Comparison of ENCODE assay signal across 13 mouse cellular contexts in genomic region chr6:5594011-5594410, GRCm38 (mm10).
A peak's percentile ranks its signal among the peaks of the same experiment; 100 is the strongest.
DNase-seq lines count a peak whose midpoint lies in the region; ATAC-seq and TF ChIP-seq lines count a peak whose summit lies in the region.
"Had no signal": no experiment of that assay in that cellular context is flagged by ENCODE, and none has a peak within 500 bp of the region (broad histone marks: within the 10 kb centered on the region; RNA-seq: fewer than 3 reads in every experiment).

No protein-coding gene starts in this region.

- H3K9me3 ChIP-seq in forebrain, postnatal 0 days (ENCODE audit: low read length), result no peaks in the 10 kb centered on the region
- no peaks in the 10 kb centered on the region for H3K9me3 ChIP-seq in forebrain, embryonic 10.5 days
- H3K9me3 ChIP-seq in kidney, embryonic 16.5 days (ENCODE audit: low read length), result no peaks in the 10 kb centered on the region
- no peaks in the 10 kb centered on the region for H3K9me3 ChIP-seq in heart, postnatal 0 days (replicated peaks; ENCODE audit: control insufficient read depth, low read length)
- H3K9me3 ChIP-seq: megakaryocyte, embryonic 14.5 days had no signal

- H3K27ac ChIP-seq in forebrain, postnatal 0 days (ENCODE audit: low read depth, low read length), result no peak overlapping the region
- H3K27ac ChIP-seq in forebrain, embryonic 10.5 days, result no peak overlapping the region
- H3K27ac ChIP-seq in kidney, embryonic 16.5 days (ENCODE audit: low read length), result no peak overlapping the region
- no peak overlapping the region for H3K27ac ChIP-seq in heart, postnatal 0 days (ENCODE audit: low read depth)
- H3K27ac ChIP-seq in thymus, adult 2 months (ENCODE audit: control insufficient read depth, insufficient read depth, low read length), result no peak overlapping the region

- WGBS in forebrain, postnatal 0 days, result 79% methylated on average over 6 of the region's 6 CpGs
- 84% methylated on average over 6 of the region's 6 CpGs for WGBS in forebrain, embryonic 10.5 days
- 72% methylated on average over 6 of the region's 6 CpGs for WGBS in kidney, embryonic 16.5 days
- WGBS in heart, postnatal 0 days, result 12% methylated on average over 6 of the region's 6 CpGs
- WGBS in thymus, adult 2 months, result 87% methylated on average over 6 of the region's 6 CpGs

- no peak overlapping the region for H3K4me3 ChIP-seq in forebrain, postnatal 0 days (ENCODE audit: low read depth, low read length)
- no peak overlapping the region for H3K4me3 ChIP-seq in forebrain, embryonic 10.5 days
- H3K4me3 ChIP-seq in kidney, embryonic 16.5 days (ENCODE audit: low read length), result no peak overlapping the region
- H3K4me3 ChIP-seq in heart, postnatal 0 days (ENCODE audit: low read depth, low read length), result no peak overlapping the region
- no peak overlapping the region for H3K4me3 ChIP-seq in thymus, adult 2 months (ENCODE audit: control insufficient read depth, insufficient read depth, low read length)
- H3K4me3 ChIP-seq: erythroblast, embryonic 14.5 days; megakaryocyte, embryonic 14.5 days had no signal

- no peak for DNase-seq in forebrain, postnatal 0 days
- no peak for DNase-seq in forebrain, embryonic 10.5 days (ENCODE audit: extremely low spot score, low spot score)
- peak; percentile 6 for DNase-seq in kidney, adult 9 months
- DNase-seq in NIH3T3 (ENCODE audit: low read depth), result peak; percentile 42
- no peak for DNase-seq in heart, postnatal 0 days (ENCODE audit: low spot score)
- DNase-seq in urinary bladder, adult 18-20 months (ENCODE audit: low spot score in 2 of 2), result no peak
- DNase-seq in thymus, adult 2 months, result no peak
- DNase-seq: cerebellum, postnatal 36 days; thymus, postnatal 25 days had no signal

- H3K9ac ChIP-seq in forebrain, postnatal 0 days, result no peak overlapping the region
- H3K9ac ChIP-seq in kidney, embryonic 16.5 days (replicated peaks; ENCODE audit: low read length), result no peak overlapping the region
- H3K9ac ChIP-seq in heart, postnatal 0 days (replicated peaks; ENCODE audit: low read depth, low read length), result no peak overlapping the region

- ATAC-seq in forebrain, postnatal 0 days, result peak; percentile 62
- ATAC-seq in kidney, embryonic 16.5 days (ENCODE audit: low FRiP score, low TSS enrichment), result no peak
- peak; percentile 60 for ATAC-seq in heart, postnatal 0 days (ENCODE audit: insufficient read depth, low read depth)

- H3K27me3 ChIP-seq in forebrain, postnatal 0 days (ENCODE audit: insufficient read depth, low read length), result no peaks in the 10 kb centered on the region
- no peaks in the 10 kb centered on the region for H3K27me3 ChIP-seq in forebrain, embryonic 10.5 days (ENCODE audit: poor library complexity, severe bottlenecking)
- no peaks in the 10 kb centered on the region for H3K27me3 ChIP-seq in kidney, embryonic 16.5 days (ENCODE audit: insufficient read depth, low read length)
- no peaks in the 10 kb centered on the region for H3K27me3 ChIP-seq in heart, postnatal 0 days (ENCODE audit: control insufficient read depth, insufficient read depth, low read length)
- H3K27me3 ChIP-seq in thymus, adult 2 months (ENCODE audit: control insufficient read depth, insufficient read depth, low read length), result no peaks in the 10 kb centered on the region
- H3K27me3 ChIP-seq: megakaryocyte, embryonic 14.5 days had no signal

- no peaks in the 10 kb centered on the region for H3K36me3 ChIP-seq in forebrain, postnatal 0 days (ENCODE audit: insufficient read depth)
- H3K36me3 ChIP-seq in forebrain, embryonic 10.5 days (replicated peaks), result no peaks in the 10 kb centered on the region
- no peaks in the 10 kb centered on the region for H3K36me3 ChIP-seq in kidney, embryonic 16.5 days (ENCODE audit: insufficient read depth, low read length)
- H3K36me3 ChIP-seq in heart, postnatal 0 days (replicated peaks; ENCODE audit: control insufficient read depth, insufficient read depth, low read length), result no peaks in the 10 kb centered on the region
- no peaks in the 10 kb centered on the region for H3K36me3 ChIP-seq in thymus, adult 2 months (ENCODE audit: control insufficient read depth, insufficient read depth, low read length)

- TF ChIP-seq EP300 in heart, postnatal 0 days (IDR thresholded peaks at IDR 0.05; ENCODE audit: low read depth), result no peak

- no peak overlapping the region for H3K4me2 ChIP-seq in forebrain, postnatal 0 days (ENCODE audit: low read depth)
- H3K4me2 ChIP-seq in kidney, embryonic 16.5 days (replicated peaks; ENCODE audit: low read depth, low read length), result no peak overlapping the region
- H3K4me2 ChIP-seq in heart, postnatal 0 days (ENCODE audit: low read depth, low read length), result no peak overlapping the region
- H3K4me2 ChIP-seq: liver, embryonic 11.5 days had no signal

- no peaks in the 10 kb centered on the region for H3K4me1 ChIP-seq in forebrain, postnatal 0 days (ENCODE audit: insufficient read depth)
- 0 out of 2 replicates have a peak, but pooled peaks cover 4% of the 10 kb centered on the region for H3K4me1 ChIP-seq in forebrain, embryonic 10.5 days
- H3K4me1 ChIP-seq in kidney, embryonic 16.5 days (ENCODE audit: insufficient read depth, low read length), result no peaks in the 10 kb centered on the region
- no peaks in the 10 kb centered on the region for H3K4me1 ChIP-seq in heart, postnatal 0 days (ENCODE audit: control insufficient read depth, insufficient read depth)
- no peaks in the 10 kb centered on the region for H3K4me1 ChIP-seq in thymus, adult 2 months (replicated peaks; ENCODE audit: control insufficient read depth, insufficient read depth, low read length)
- H3K4me1 ChIP-seq: megakaryocyte, embryonic 14.5 days had no signal

- TF ChIP-seq POLR2A in thymus, adult 2 months (IDR thresholded peaks at IDR 0.05; ENCODE audit: control insufficient read depth, extremely low read depth, insufficient read depth, low read length, poor library complexity), result no peak

- TF ChIP-seq CTCF in forebrain, postnatal 0 days (IDR thresholded peaks at IDR 0.05; ENCODE audit: low read depth), result peak; percentile 39; the same call in 1 of the 2 replicates
- no peak for TF ChIP-seq CTCF in heart, postnatal 0 days (IDR thresholded peaks at IDR 0.05; ENCODE audit: low read depth)
- no peak for TF ChIP-seq CTCF in thymus, adult 2 months (IDR thresholded peaks at IDR 0.05; ENCODE audit: borderline replicate concordance, control insufficient read depth, extremely low read depth, insufficient read depth, low read length, poor library complexity)

Comparison
In these comparisons a context has a peak if more than half of its experiments do, and no peak if none do; other contexts are left out.
1. DNase-seq: peak in kidney, adult 9 months (single experiment) and NIH3T3 (single experiment); none in forebrain, postnatal 0 days (single experiment), forebrain, embryonic 10.5 days (single experiment), heart, postnatal 0 days (single experiment), urinary bladder, adult 18-20 months (0 of 2) and thymus, adult 2 months (single experiment).